ENCODE assay signal across 7 mouse cellular contexts in genomic region chr11:106215450-106215859, GRCm38 (mm10). TPM values are rescaled to one million over a fixed set of nuclear protein-coding genes. Genes with fewer than 3 reads are reported as not detected.
DNase-seq lines count a peak whose midpoint lies in the region; ATAC-seq lines count a peak whose summit lies in the region.

No protein-coding gene starts in this region.

- H3K27me3 ChIP-seq in forebrain, embryonic 11.5 days (ENCODE audit: control insufficient read depth, insufficient read depth, low read length) = no peaks in the 10 kb centered on the region
- H3K27me3 ChIP-seq in liver, embryonic 12.5 days (replicated peaks) = no peaks in the 10 kb centered on the region

- peak; percentile 11 for DNase-seq in thymus, postnatal 0 days (ENCODE audit: low spot score)
- no peak for DNase-seq in thymus, postnatal 36 days
- DNase-seq in forebrain, embryonic 11.5 days (ENCODE audit: low spot score) = no peak
- no peak for DNase-seq in urinary bladder, postnatal 14 days (ENCODE audit: low spot score)

- H3K4me1 ChIP-seq in forebrain, embryonic 11.5 days (replicated peaks; ENCODE audit: control insufficient read depth, insufficient read depth, low read length) = peaks cover 7% of the 10 kb centered on the region; the same call in 1 of the 2 replicates
- H3K4me1 ChIP-seq in liver, embryonic 12.5 days = peaks cover 44% of the 10 kb centered on the region

- peak overlapping the region; percentile 98 for H3K4me3 ChIP-seq in forebrain, embryonic 11.5 days (ENCODE audit: low read depth, low read length)
- H3K4me3 ChIP-seq in liver, embryonic 12.5 days = peak overlapping the region; percentile 90

- peak overlapping the region; percentile 74 for H3K4me2 ChIP-seq in forebrain, embryonic 11.5 days (ENCODE audit: low read depth, low read length, severe bottlenecking)
- H3K4me2 ChIP-seq in liver, embryonic 12.5 days = peak overlapping the region; percentile 82

- H3K9ac ChIP-seq in forebrain, embryonic 11.5 days (ENCODE audit: low read length) = peak overlapping the region; percentile 92
- peak overlapping the region; percentile 95 for H3K9ac ChIP-seq in liver, embryonic 12.5 days

- no peak overlapping the region for H3K27ac ChIP-seq in forebrain, embryonic 11.5 days (ENCODE audit: low read depth, low read length)
- H3K27ac ChIP-seq in liver, embryonic 12.5 days = peak overlapping the region; percentile 94

- 36% methylated on average over 7 of the region's 7 CpGs for WGBS in forebrain, embryonic 11.5 days
- 16% methylated on average over 7 of the region's 7 CpGs for WGBS in liver, embryonic 12.5 days (ENCODE audit: insufficient replicate concordance)

- no peak for ATAC-seq in forebrain, embryonic 11.5 days (replicated peaks; ENCODE audit: low FRiP score)
- ATAC-seq in liver, embryonic 12.5 days = no peak
- ATAC-seq in CD4-positive, CD25-positive, alpha-beta regulatory T cell, adult 4 months = no peak
- no peak for ATAC-seq in megakaryocyte-erythroid progenitor cell, adult 5-6 weeks (replicated peaks; ENCODE audit: low FRiP score, low TSS enrichment, poor library complexity, severe bottlenecking)

- no peaks in the 10 kb centered on the region for H3K36me3 ChIP-seq in forebrain, embryonic 11.5 days (ENCODE audit: control insufficient read depth, insufficient read depth, low read length)
- H3K36me3 ChIP-seq in liver, embryonic 12.5 days = peaks cover 40% of the 10 kb centered on the region

- H3K9me3 ChIP-seq in forebrain, embryonic 11.5 days (ENCODE audit: control insufficient read depth, low read length) = no peaks in the 10 kb centered on the region
- H3K9me3 ChIP-seq in liver, embryonic 12.5 days (replicated peaks) = no peaks in the 10 kb centered on the region

RNA-seq across cellular contexts. Expression of gene Ccdc47, which starts 0.7 kb away (rescaled TPM):
- 57.0 and 63.1 TPM in 2 replicates for polyA plus RNA-seq in thymus, postnatal 0 days (2015; fragmentation: Nextera tagmentation; extraction: Ambion mirVana)
- polyA plus RNA-seq in forebrain, embryonic 11.5 days (2014; fragmentation: Nextera tagmentation; extraction: Ambion mirVana) = 70.9 and 74.1 TPM in 2 replicates
- 53.9 and 56.6 TPM in 2 replicates for polyA plus RNA-seq in liver, embryonic 12.5 days (2016; fragmentation: Nextera tagmentation; extraction: Ambion mirVana)
- 10 to 100 TPM; 92.6 to 96.6 TPM for polyA plus RNA-seq in CD4-positive, CD25-positive, alpha-beta regulatory T cell, adult 4 months (2017; shearing (Covaris generic))
- total RNA-seq in megakaryocyte-erythroid progenitor cell, adult 5-6 weeks (2014; fragmentation: Nextera tagmentation) = 33.8 and 41.7 TPM in 2 replicates
- total RNA-seq in megakaryocyte-erythroid progenitor cell, adult 5-6 weeks (2017) = 218 and 232 TPM in 2 replicates

RNA-seq across cellular contexts. Expression of gene Ddx42, which starts 1.3 kb away (rescaled TPM):
- 58.3 and 67.8 TPM in 2 replicates for polyA plus RNA-seq in thymus, postnatal 0 days (2015; fragmentation: Nextera tagmentation; extraction: Ambion mirVana)
- 109 and 111 TPM in 2 replicates for polyA plus RNA-seq in forebrain, embryonic 11.5 days (2014; fragmentation: Nextera tagmentation; extraction: Ambion mirVana)
- 42.3 and 42.6 TPM in 2 replicates for polyA plus RNA-seq in liver, embryonic 12.5 days (2016; fragmentation: Nextera tagmentation; extraction: Ambion mirVana)
- polyA plus RNA-seq in CD4-positive, CD25-positive, alpha-beta regulatory T cell, adult 4 months (2017; shearing (Covaris generic)) = 100 to 1,000 TPM in 1 of 2 experiments, 10 to 100 TPM in 1; 84.7 to 135 TPM
- 65.1 and 66.6 TPM in 2 replicates for total RNA-seq in megakaryocyte-erythroid progenitor cell, adult 5-6 weeks (2014; fragmentation: Nextera tagmentation)
- 82.7 and 126 TPM in 2 replicates for total RNA-seq in megakaryocyte-erythroid progenitor cell, adult 5-6 weeks (2017)

RNA-seq across cellular contexts. Expression of gene Strada, which starts 13.5 kb away (rescaled TPM):
- polyA plus RNA-seq in thymus, postnatal 0 days (2015; fragmentation: Nextera tagmentation; extraction: Ambion mirVana) = 18.9 and 21.6 TPM in 2 replicates
- polyA plus RNA-seq in forebrain, embryonic 11.5 days (2014; fragmentation: Nextera tagmentation; extraction: Ambion mirVana) = 41.8 and 43.6 TPM in 2 replicates
- 12.2 and 12.6 TPM in 2 replicates for polyA plus RNA-seq in liver, embryonic 12.5 days (2016; fragmentation: Nextera tagmentation; extraction: Ambion mirVana)
- polyA plus RNA-seq in CD4-positive, CD25-positive, alpha-beta regulatory T cell, adult 4 months (2017; shearing (Covaris generic)) = 10 to 100 TPM; 34.5 to 40.0 TPM
- 20.3 and 29.6 TPM in 2 replicates for total RNA-seq in megakaryocyte-erythroid progenitor cell, adult 5-6 weeks (2014; fragmentation: Nextera tagmentation)
- total RNA-seq in megakaryocyte-erythroid progenitor cell, adult 5-6 weeks (2017) = 9.8 and 15.5 TPM in 2 replicates

RNA-seq across cellular contexts. Expression of gene Ftsj3, which starts 40.4 kb away (rescaled TPM):
- polyA plus RNA-seq in thymus, postnatal 0 days (2015; fragmentation: Nextera tagmentation; extraction: Ambion mirVana) = 58.3 and 60.5 TPM in 2 replicates
- polyA plus RNA-seq in forebrain, embryonic 11.5 days (2014; fragmentation: Nextera tagmentation; extraction: Ambion mirVana) = 70.1 and 71.1 TPM in 2 replicates
- 80.9 and 83.5 TPM in 2 replicates for polyA plus RNA-seq in liver, embryonic 12.5 days (2016; fragmentation: Nextera tagmentation; extraction: Ambion mirVana)
- polyA plus RNA-seq in CD4-positive, CD25-positive, alpha-beta regulatory T cell, adult 4 months (2017; shearing (Covaris generic)) = 10 to 100 TPM; 52.9 to 85.8 TPM
- 115 and 123 TPM in 2 replicates for total RNA-seq in megakaryocyte-erythroid progenitor cell, adult 5-6 weeks (2014; fragmentation: Nextera tagmentation)
- total RNA-seq in megakaryocyte-erythroid progenitor cell, adult 5-6 weeks (2017) = 235 and 274 TPM in 2 replicates

RNA-seq across cellular contexts. Expression of gene Psmc5, which starts 40.5 kb away (rescaled TPM):
- 260 and 266 TPM in 2 replicates for polyA plus RNA-seq in thymus, postnatal 0 days (2015; fragmentation: Nextera tagmentation; extraction: Ambion mirVana)
- 368 and 384 TPM in 2 replicates for polyA plus RNA-seq in forebrain, embryonic 11.5 days (2014; fragmentation: Nextera tagmentation; extraction: Ambion mirVana)
- 219 and 221 TPM in 2 replicates for polyA plus RNA-seq in liver, embryonic 12.5 days (2016; fragmentation: Nextera tagmentation; extraction: Ambion mirVana)
- 100 to 1,000 TPM; 161 to 197 TPM for polyA plus RNA-seq in CD4-positive, CD25-positive, alpha-beta regulatory T cell, adult 4 months (2017; shearing (Covaris generic))
- total RNA-seq in megakaryocyte-erythroid progenitor cell, adult 5-6 weeks (2014; fragmentation: Nextera tagmentation) = 126 and 145 TPM in 2 replicates
- total RNA-seq in megakaryocyte-erythroid progenitor cell, adult 5-6 weeks (2017) = 111 and 128 TPM in 2 replicates
